Mouse (Mus musculus): Measurements from ENCODE around the gene Ddx11. TPM values are rescaled to one million over a fixed set of nuclear protein-coding genes. Genes with fewer than 3 reads are reported as not detected.

Ddx11 gene
- polyA plus RNA-seq (2015; fragmentation: Nextera tagmentation; extraction: Ambion mirVana) = 23.0 and 26.1 TPM in 2 replicates

DNA sequence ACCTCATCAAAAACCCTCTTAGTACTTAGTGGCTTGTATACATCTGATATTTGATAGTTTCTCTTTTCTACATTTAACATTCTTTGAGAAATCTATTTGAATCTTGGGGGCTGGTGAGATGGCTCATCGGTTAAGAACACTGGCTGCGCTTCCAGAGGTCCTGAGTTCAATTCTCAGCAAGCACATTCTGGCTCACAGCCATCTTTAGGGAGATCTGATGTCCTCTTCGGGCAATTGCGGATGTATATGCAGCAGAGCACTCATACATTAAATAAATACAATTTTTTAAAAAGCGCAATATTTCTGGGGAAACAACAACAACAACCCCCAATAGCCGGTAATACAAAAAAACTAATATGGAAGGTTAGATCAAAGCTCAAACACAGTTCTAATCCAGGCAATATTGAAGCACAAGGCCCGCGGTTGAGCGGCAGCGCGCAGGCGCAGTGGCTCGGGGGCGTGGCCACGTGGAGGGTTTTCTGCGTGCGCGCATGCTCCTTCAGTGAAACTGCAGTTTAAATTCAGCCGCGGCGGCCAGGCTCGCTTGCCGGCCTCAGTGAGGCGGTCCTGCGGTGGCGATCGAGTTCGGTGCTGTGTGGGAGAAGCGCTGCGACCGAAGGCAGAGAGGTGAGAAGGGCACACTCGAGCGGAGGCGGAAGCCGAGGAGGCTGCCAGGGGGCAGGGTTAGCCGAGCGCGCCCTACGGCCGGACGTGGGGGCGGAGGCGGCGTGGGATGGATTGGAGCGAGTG lies at the start of gene Ddx11:
Ddx11 (plus strand) TSS at position 455 of the 750 bp plus-strand sequence.
- Histone ChIP-seq H3K4me3 (replicated peaks) (peak within 1 kb of the TSS; percentile 90), H3K9me3 (replicated peaks) (no peaks in the 10 kb centered on the region), H3K4me1 (peaks cover 16% of the 10 kb centered on the region), H3K4me2 (peak within 1 kb of the TSS; percentile 79), H3K9ac (peak within 1 kb of the TSS; percentile 81), H3K36me3 (peaks cover 44% of the 10 kb centered on the region), H3K27me3 (no peaks in the 10 kb centered on the region), H3K27ac (peak within 1 kb of the TSS; percentile 97)
- 6% methylated on average over 45 of the region's 45 CpGs for WGBS
- peak; percentile 92 for ATAC-seq (replicated peaks; ENCODE audit: low FRiP score)

DNA sequence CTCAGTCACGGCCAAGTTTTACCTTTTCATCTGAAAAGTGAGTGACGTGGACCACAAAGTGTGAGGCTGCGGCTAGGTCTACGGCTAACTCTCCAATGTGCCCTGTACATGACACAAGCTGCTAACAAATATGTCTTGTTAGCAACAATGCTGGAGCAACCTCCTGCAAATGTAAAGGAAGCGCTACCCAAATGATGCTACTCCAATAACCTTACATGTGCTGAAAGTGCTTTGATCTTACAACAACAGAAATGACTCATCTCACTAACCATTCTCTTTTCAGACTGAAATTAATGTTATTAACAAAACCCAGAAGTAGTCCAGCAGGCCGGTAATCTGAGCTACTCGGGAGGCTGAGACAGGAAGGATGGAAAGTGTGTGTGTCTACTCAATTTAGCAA lies 49.3 kb upstream of the Ddx11 start:
- H3K4me2 ChIP-seq = no peak overlapping the region
- H3K9me3 ChIP-seq (replicated peaks) = no peaks in the 10 kb centered on the region
- H3K36me3 ChIP-seq = peaks cover 4% of the 10 kb centered on the region; the same call in 1 of the 2 replicates
- no peak for ATAC-seq (replicated peaks; ENCODE audit: low FRiP score)
- 88% methylated on average over 7 of the region's 7 CpGs for WGBS
- H3K9ac ChIP-seq = no peak overlapping the region
- peaks cover 16% of the 10 kb centered on the region; the same call in 1 of the 2 replicates for H3K4me1 ChIP-seq
- H3K4me3 ChIP-seq (replicated peaks) = no peak overlapping the region
- H3K27ac ChIP-seq = no peak overlapping the region
- no peaks in the 10 kb centered on the region for H3K27me3 ChIP-seq

DNA sequence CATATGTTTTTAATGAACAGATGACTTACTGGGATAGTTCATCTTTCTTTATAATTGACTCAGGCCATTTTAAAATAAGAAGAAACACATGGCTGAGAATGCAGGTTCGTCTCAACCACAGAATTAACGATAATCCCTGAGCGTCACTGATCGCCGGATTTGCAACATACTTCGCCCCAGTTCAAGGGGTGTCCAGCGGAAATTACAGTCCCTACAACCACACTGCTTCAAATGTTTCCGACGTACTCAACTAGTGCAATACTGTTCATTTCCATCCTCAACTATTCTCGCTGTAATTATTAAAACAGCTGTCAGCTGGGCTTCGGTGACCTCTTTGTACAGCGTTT lies 47.5 kb upstream of the Ddx11 start:
- Histone ChIP-seq H3K9ac (peak overlapping the region; percentile 78), H3K36me3 (peaks cover 20% of the 10 kb centered on the region), H3K4me1 (peaks cover 16% of the 10 kb centered on the region; the same call in 1 of the 2 replicates), H3K27me3 (no peaks in the 10 kb centered on the region), H3K9me3 (replicated peaks) (no peaks in the 10 kb centered on the region), H3K4me2 (peak overlapping the region; percentile 84), H3K4me3 (replicated peaks) (peak overlapping the region; percentile 98), H3K27ac (peak overlapping the region; percentile 91; the same call in 1 of the 2 replicates)
- 6% methylated on average over 12 of the region's 12 CpGs for WGBS
- no peak for ATAC-seq (replicated peaks; ENCODE audit: low FRiP score)

DNA sequence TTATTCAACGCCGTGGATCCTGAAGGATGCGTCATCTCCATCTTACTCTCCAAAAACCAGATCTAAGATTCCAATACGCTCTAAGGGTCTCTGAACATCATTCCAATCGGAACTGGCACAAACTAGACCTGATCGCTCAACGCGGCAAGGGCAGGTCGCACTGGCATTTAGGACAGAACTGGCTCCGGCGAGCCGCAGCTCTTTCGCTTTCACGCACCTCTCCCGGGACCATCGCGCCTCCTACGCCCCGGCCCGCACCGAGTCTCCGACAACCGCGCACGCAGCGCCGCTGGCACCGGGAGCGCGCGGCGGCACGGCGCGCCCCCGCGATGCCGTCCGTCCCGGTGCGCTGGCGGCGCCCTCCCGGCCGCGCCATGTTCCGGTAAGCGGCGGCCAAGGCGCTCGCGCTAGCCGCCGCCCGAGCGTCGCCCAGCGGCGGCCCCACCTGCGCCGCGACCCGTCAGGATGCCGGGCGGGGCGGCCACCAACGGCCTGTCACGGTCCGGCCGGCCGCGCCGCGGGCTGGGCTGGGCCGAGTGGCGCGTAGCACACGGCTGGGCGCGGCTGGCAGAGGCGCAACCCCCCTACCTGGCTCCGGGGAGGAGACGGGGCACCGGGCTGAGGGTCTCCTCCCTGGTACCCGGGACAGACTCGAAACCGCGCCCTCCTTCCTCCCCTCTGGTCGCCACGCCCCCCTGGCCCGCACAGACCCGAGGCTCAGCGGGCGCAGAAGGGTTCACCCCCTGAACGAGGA lies 47.0 kb upstream of the Ddx11 start:
- Histone ChIP-seq H3K4me3 (replicated peaks) (peak overlapping the region; percentile 98), H3K27ac (peak overlapping the region; percentile 91), H3K9me3 (replicated peaks) (no peaks in the 10 kb centered on the region), H3K4me2 (peak overlapping the region; percentile 84), H3K27me3 (no peaks in the 10 kb centered on the region), H3K9ac (peak overlapping the region; percentile 78), H3K4me1 (peaks cover 16% of the 10 kb centered on the region; the same call in 1 of the 2 replicates), H3K36me3 (peaks cover 25% of the 10 kb centered on the region)
- peak; percentile 92 for ATAC-seq (replicated peaks; ENCODE audit: low FRiP score)
- under 1% methylated on average over 85 of the region's 95 CpGs for WGBS

DNA sequence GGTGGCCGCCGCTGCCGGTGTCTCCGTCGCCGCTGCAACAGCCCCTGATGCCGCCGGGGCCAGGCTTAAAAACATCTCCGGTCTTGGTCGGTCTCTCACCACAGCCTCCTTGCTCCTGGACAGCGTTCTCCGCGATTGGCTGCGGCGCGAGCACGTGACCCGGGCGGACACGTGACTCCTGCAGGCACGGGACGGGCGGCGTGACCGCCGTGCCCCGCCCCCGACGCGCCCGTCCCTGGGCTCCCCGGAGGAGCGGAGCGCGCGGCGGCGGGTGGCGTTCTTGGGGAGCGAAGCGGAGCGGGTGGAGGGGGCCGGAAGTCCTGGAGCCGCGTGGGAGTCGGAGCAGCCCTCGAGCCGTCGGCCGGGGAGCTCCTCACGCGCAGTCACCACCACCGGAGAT lies 46.4 kb upstream of the Ddx11 start, which contains the start of gene Ankrd12:
Ankrd12 (minus strand) TSS at position 156 of the 400 bp plus-strand sequence.
- H3K27me3 ChIP-seq = no peaks in the 10 kb centered on the region
- peak within 1 kb of the TSS; percentile 84 for H3K4me2 ChIP-seq
- peaks cover 31% of the 10 kb centered on the region for H3K36me3 ChIP-seq
- no peaks in the 10 kb centered on the region for H3K9me3 ChIP-seq (replicated peaks)
- H3K4me1 ChIP-seq = peaks cover 16% of the 10 kb centered on the region; the same call in 1 of the 2 replicates
- ATAC-seq (replicated peaks; ENCODE audit: low FRiP score) = peak; percentile 99
- H3K4me3 ChIP-seq (replicated peaks) = peak within 1 kb of the TSS; percentile 98
- WGBS = 1% methylated on average over 53 of the region's 53 CpGs
- H3K27ac ChIP-seq = peak within 1 kb of the TSS; percentile 91
- peak within 1 kb of the TSS; percentile 78 for H3K9ac ChIP-seq

DNA sequence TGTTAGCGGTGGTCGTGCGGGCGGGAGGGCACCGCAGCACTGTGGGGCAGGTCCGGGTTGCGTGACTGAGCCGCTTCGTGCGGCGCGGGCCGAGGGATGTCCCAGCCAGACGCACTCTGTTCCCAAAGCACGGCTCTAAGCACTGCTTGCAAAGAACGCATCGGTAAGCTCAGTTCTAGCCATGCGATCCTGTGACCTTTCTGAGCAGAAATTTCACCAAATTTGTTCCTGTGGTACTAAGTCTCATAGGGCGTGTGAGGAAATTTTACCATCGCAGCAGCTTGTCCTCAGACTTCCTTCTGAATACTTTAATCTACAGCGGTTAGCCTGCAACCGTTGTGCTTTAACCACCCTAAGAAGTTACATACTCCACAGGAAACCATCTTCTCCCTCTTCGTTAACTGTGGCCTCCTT lies 45.9 kb upstream of the Ddx11 start:
- Histone ChIP-seq H3K9me3 (replicated peaks) (no peaks in the 10 kb centered on the region), H3K36me3 (peaks cover 32% of the 10 kb centered on the region), H3K27me3 (no peaks in the 10 kb centered on the region), H3K4me2 (peak overlapping the region; percentile 84), H3K27ac (peak overlapping the region; percentile 91), H3K4me1 (peaks cover 16% of the 10 kb centered on the region; the same call in 1 of the 2 replicates), H3K9ac (peak overlapping the region; percentile 78), H3K4me3 (replicated peaks) (peak overlapping the region; percentile 98)
- peak; percentile 77 for ATAC-seq (replicated peaks; ENCODE audit: low FRiP score)
- 1% methylated on average over 23 of the region's 23 CpGs for WGBS

DNA sequence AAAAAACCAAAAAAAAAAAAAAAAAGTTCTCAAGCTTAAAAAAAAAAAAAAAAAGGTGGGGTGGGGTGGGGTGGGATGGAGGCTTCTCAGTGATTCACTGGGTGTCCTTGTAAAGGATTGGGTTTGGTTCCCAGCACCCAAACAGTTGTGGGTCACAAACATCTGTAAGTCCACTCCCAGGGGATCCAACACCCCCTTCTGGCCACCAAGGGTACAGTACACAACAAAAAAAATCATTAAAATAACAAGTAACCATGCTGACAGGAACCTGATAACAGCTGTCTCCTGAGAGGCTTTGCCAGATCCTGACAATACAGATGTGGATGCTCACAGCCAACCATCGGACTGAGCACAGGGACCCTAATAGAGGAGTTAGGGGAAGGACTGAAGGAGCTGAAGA lies 38.8 kb upstream of the Ddx11 start:
- no peak overlapping the region for H3K4me3 ChIP-seq (replicated peaks)
- H3K4me2 ChIP-seq = no peak overlapping the region
- no peak overlapping the region for H3K9ac ChIP-seq
- no peaks in the 10 kb centered on the region for H3K9me3 ChIP-seq (replicated peaks)
- no peaks in the 10 kb centered on the region for H3K4me1 ChIP-seq
- no peak overlapping the region for H3K27ac ChIP-seq
- peaks cover 77% of the 10 kb centered on the region for H3K36me3 ChIP-seq
- WGBS = 90% methylated on average over 1 of the region's 1 CpGs
- no peaks in the 10 kb centered on the region for H3K27me3 ChIP-seq
- no peak for ATAC-seq (replicated peaks; ENCODE audit: low FRiP score)

DNA sequence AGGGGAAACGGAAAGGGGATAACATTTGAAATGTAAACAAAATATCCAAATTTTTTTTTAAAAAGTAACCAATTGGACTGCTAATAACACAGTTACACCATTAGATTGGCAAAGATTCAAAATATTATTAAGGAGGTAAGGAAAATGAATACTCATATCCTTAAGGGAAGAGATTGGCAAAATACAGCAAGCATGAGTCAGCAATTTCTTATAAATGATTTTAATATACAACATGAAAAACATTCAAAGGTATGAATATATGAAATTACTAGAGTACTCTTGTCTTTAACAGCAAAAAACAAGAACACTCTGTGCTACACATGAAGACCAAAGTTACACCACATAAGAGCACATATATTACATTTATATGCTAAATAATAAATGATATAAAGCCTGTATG lies 38.3 kb upstream of the Ddx11 start:
- H3K36me3 ChIP-seq = peaks cover 75% of the 10 kb centered on the region
- no peak overlapping the region for H3K9ac ChIP-seq
- no peak overlapping the region for H3K4me3 ChIP-seq (replicated peaks)
- no peaks in the 10 kb centered on the region for H3K9me3 ChIP-seq (replicated peaks)
- 92% methylated on average over 1 of the region's 1 CpGs for WGBS
- H3K27me3 ChIP-seq = no peaks in the 10 kb centered on the region
- H3K27ac ChIP-seq = no peak overlapping the region
- ATAC-seq (replicated peaks; ENCODE audit: low FRiP score) = no peak
- H3K4me1 ChIP-seq = no peaks in the 10 kb centered on the region
- no peak overlapping the region for H3K4me2 ChIP-seq

DNA sequence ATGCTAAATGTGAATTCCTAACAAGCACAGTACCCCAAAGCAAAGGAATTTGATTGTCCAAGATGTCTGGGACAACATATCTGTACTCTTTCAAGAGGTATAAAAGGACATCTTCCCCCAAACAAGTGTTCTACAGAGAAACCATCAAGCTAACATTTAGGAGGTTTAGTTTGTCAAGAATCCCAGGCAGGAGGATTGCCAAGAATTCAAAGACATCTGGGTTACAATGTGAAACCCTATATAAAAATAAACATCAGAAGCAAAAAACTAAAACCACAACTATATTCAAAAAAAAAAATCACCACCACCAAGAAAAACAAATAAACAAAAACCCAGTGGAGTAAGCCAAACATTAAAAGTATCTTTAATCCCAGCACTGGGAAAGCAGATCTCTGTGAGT lies 33.1 kb upstream of the Ddx11 start:
- Histone ChIP-seq H3K36me3 (peaks cover 56% of the 10 kb centered on the region), H3K4me1 (no peaks in the 10 kb centered on the region)
- ATAC-seq (replicated peaks; ENCODE audit: low FRiP score) = no peak

DNA sequence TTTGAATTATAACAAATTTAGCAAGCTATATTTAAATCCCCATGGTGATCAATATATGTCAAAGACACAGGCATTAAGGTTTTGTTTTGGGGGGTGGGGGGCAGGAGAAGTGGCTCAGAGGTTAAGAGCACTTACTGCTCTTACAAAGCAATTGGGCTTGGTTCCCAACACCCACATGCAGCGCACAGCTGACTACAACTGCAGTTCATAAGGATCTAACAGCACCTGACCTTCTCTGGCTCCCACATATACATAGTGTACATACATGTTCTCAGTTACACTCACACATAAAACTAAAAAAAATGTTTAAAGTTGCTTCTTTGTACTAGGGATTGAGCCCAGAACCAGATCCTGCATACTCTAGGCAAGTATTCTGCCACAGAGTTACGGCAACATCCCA lies 31.9 kb upstream of the Ddx11 start:
- no peak overlapping the region for H3K27ac ChIP-seq
- no peak overlapping the region for H3K9ac ChIP-seq
- H3K4me2 ChIP-seq = no peak overlapping the region
- whole genome bisulfite sequencing = 87% methylated on average over 2 of the region's 2 CpGs
- ATAC-seq (replicated peaks; ENCODE audit: low FRiP score) = no peak
- H3K4me1 ChIP-seq = no peaks in the 10 kb centered on the region
- no peak overlapping the region for H3K4me3 ChIP-seq (replicated peaks)
- no peaks in the 10 kb centered on the region for H3K27me3 ChIP-seq
- H3K36me3 ChIP-seq = peaks cover 45% of the 10 kb centered on the region
- H3K9me3 ChIP-seq (replicated peaks) = no peaks in the 10 kb centered on the region

More for the DNA sequence above, 33.1 kb upstream of the Ddx11 start:
- Histone ChIP-seq H3K27me3 (no peaks in the 10 kb centered on the region), H3K9ac (no peak overlapping the region), H3K4me3 (replicated peaks) (no peak overlapping the region), H3K4me2 (no peak overlapping the region), H3K27ac (no peak overlapping the region), H3K9me3 (replicated peaks) (no peaks in the 10 kb centered on the region)

DNA sequence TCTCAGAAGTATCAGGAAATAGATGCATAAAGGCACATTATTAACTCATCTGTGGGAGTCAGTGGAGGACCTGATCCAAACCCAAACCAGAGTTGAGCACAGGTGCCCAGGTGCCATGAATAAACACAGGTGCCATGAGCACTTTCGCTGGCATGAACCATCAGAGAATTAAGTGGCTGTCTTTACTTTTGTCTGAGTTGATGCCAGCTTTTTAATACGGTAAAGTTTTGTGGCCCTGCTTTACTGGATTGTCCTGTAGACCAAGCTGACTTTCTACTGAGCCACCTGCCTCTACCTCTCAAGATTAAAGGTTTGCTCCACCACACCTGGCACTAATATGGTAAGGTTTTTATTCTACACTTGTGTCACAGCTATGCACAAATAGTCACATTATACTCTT lies 31.3 kb upstream of the Ddx11 start:
- Histone ChIP-seq H3K36me3 (peaks cover 41% of the 10 kb centered on the region), H3K4me3 (replicated peaks) (no peak overlapping the region), H3K4me2 (no peak overlapping the region), H3K9ac (no peak overlapping the region), H3K9me3 (replicated peaks) (no peaks in the 10 kb centered on the region), H3K27me3 (no peaks in the 10 kb centered on the region), H3K27ac (no peak overlapping the region), H3K4me1 (no peaks in the 10 kb centered on the region)
- WGBS = 86% methylated on average over 2 of the region's 2 CpGs
- no peak for ATAC-seq (replicated peaks; ENCODE audit: low FRiP score)

DNA sequence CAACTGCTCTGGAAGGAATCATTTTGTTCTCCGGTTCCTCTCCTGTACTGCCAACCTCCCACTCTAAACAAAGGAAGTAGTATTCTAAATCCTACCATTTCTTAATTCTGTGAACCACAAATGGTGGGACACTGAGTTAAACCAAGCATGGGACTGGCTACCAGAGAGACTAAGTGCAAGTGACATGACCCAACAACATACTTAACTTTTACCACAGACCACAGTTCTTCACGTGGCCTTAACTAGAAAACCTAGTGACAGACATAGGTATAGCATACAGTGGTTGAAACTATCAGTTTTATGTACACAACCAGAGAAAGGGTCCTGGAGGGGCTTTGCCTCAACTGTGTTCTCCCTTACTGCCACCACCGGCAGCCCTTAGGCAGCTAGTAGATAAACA lies 30.7 kb upstream of the Ddx11 start:
- no peak for ATAC-seq (replicated peaks; ENCODE audit: low FRiP score)
- WGBS = 88% methylated on average over 3 of the region's 3 CpGs
- Histone ChIP-seq H3K27me3 (no peaks in the 10 kb centered on the region), H3K4me1 (no peaks in the 10 kb centered on the region), H3K9ac (no peak overlapping the region), H3K27ac (no peak overlapping the region), H3K36me3 (peaks cover 37% of the 10 kb centered on the region), H3K4me3 (replicated peaks) (no peak overlapping the region), H3K9me3 (replicated peaks) (no peaks in the 10 kb centered on the region), H3K4me2 (no peak overlapping the region)

Measured in kidney, embryonic 15.5 days (tissue).